Mouse (Mus musculus): ENCODE results near the gene Pear1. TPM values are rescaled to one million over a fixed set of nuclear protein-coding genes. Genes with fewer than 3 reads are reported as not detected.

The Pear1 gene
- polyA plus RNA-seq, 1 experiment from 2014 or later = 4.4 TPM

- Histone ChIP-seq H3K4me3 (ENCODE audit: low read depth, low read length) (no peak overlapping the region), H3K4me1 (ENCODE audit: control insufficient read depth, insufficient read depth, low read length) (peaks cover 2% of the 10 kb centered on the region), H3K9me3 (replicated peaks; ENCODE audit: control insufficient read depth, low read length) (no peaks in the 10 kb centered on the region), H3K4me2 (ENCODE audit: low read depth, low read length) (no peak overlapping the region), H3K36me3 (replicated peaks; ENCODE audit: control insufficient read depth, insufficient read depth, low read depth, low read length) (no peaks in the 10 kb centered on the region), H3K27ac (replicated peaks; ENCODE audit: low read depth, low read length) (no peak overlapping the region), H3K9ac (replicated peaks; ENCODE audit: low read length) (no peak overlapping the region), H3K27me3 (ENCODE audit: control insufficient read depth, insufficient read depth, low read length) (no peaks in the 10 kb centered on the region)
- DNase-seq (ENCODE audit: low spot score) = peak; percentile 58
- ATAC-seq (replicated peaks; ENCODE audit: insufficient number of reproducible peaks, low FRiP score, low TSS enrichment, low read depth) = no peak
- 20% methylated on average over 5 of the region's 5 CpGs for WGBS
These were observed 75.1 kb downstream of the Pear1 start for GRCm38 (mm10) chr3:87749036-87749435.

GRCm38 (mm10) chr3:87748431-87748830 lies 75.7 kb downstream of the Pear1 start, which contains the start of gene Lrrc71:
Lrrc71 (minus strand) TSS chr3:87748625.
- Histone ChIP-seq H3K4me3 (ENCODE audit: low read depth, low read length) (no peak within 1 kb of the TSS), H3K36me3 (replicated peaks; ENCODE audit: control insufficient read depth, insufficient read depth, low read depth, low read length) (no peaks in the 10 kb centered on the region), H3K27me3 (ENCODE audit: control insufficient read depth, insufficient read depth, low read length) (no peaks in the 10 kb centered on the region), H3K9ac (replicated peaks; ENCODE audit: low read length) (no peak within 1 kb of the TSS), H3K27ac (replicated peaks; ENCODE audit: low read depth, low read length) (no peak within 1 kb of the TSS), H3K9me3 (replicated peaks; ENCODE audit: control insufficient read depth, low read length) (no peaks in the 10 kb centered on the region), H3K4me2 (ENCODE audit: low read depth, low read length) (no peak within 1 kb of the TSS), H3K4me1 (ENCODE audit: control insufficient read depth, insufficient read depth, low read length) (peaks cover 2% of the 10 kb centered on the region)
- ATAC-seq (replicated peaks; ENCODE audit: insufficient number of reproducible peaks, low FRiP score, low TSS enrichment, low read depth) (no peak), DNase-seq (ENCODE audit: low spot score) (no peak)
- WGBS = 55% methylated on average over 13 of the region's 13 CpGs

- Histone ChIP-seq H3K27me3 (ENCODE audit: control insufficient read depth, insufficient read depth, low read length) (no peaks in the 10 kb centered on the region), H3K4me2 (ENCODE audit: low read depth, low read length) (peak overlapping the region; percentile 28), H3K4me1 (ENCODE audit: control insufficient read depth, insufficient read depth, low read length) (peaks cover 2% of the 10 kb centered on the region), H3K9me3 (replicated peaks; ENCODE audit: control insufficient read depth, low read length) (no peaks in the 10 kb centered on the region), H3K4me3 (ENCODE audit: low read depth, low read length) (no peak overlapping the region; the same call in 1 of the 2 replicates), H3K9ac (replicated peaks; ENCODE audit: low read length) (no peak overlapping the region; the same call in 1 of the 2 replicates), H3K36me3 (replicated peaks; ENCODE audit: control insufficient read depth, insufficient read depth, low read depth, low read length) (no peaks in the 10 kb centered on the region), H3K27ac (replicated peaks; ENCODE audit: low read depth, low read length) (0 out of 2 replicates have a peak overlapping the region, but pooled peaks have one; percentile 16)
- ATAC-seq (replicated peaks; ENCODE audit: insufficient number of reproducible peaks, low FRiP score, low TSS enrichment, low read depth) = no peak
- peak; percentile 39 for DNase-seq (ENCODE audit: low spot score)
- WGBS = 29% methylated on average over 17 of the region's 18 CpGs
These were observed 79.0 kb downstream of the Pear1 start for GRCm38 (mm10) chr3:87745036-87745659.

GRCm38 (mm10) chr3:87743927-87744326 lies 80.2 kb downstream of the Pear1 start:
- no peaks in the 10 kb centered on the region for H3K36me3 ChIP-seq (replicated peaks; ENCODE audit: control insufficient read depth, insufficient read depth, low read depth, low read length)
- H3K27ac ChIP-seq (replicated peaks; ENCODE audit: low read depth, low read length) = no peak overlapping the region
- H3K4me3 ChIP-seq (ENCODE audit: low read depth, low read length) = no peak overlapping the region
- H3K4me2 ChIP-seq (ENCODE audit: low read depth, low read length) = no peak overlapping the region
- no peak overlapping the region for H3K9ac ChIP-seq (replicated peaks; ENCODE audit: low read length)
- H3K4me1 ChIP-seq (ENCODE audit: control insufficient read depth, insufficient read depth, low read length) = peaks cover 2% of the 10 kb centered on the region
- H3K27me3 ChIP-seq (ENCODE audit: control insufficient read depth, insufficient read depth, low read length) = no peaks in the 10 kb centered on the region
- DNase-seq (ENCODE audit: low spot score) (no peak), ATAC-seq (replicated peaks; ENCODE audit: insufficient number of reproducible peaks, low FRiP score, low TSS enrichment, low read depth) (no peak)
- WGBS = 87% methylated on average over 4 of the region's 4 CpGs
- no peaks in the 10 kb centered on the region for H3K9me3 ChIP-seq (replicated peaks; ENCODE audit: control insufficient read depth, low read length)

- 86% methylated on average over 16 of the region's 16 CpGs for whole genome bisulfite sequencing
- Histone ChIP-seq H3K27me3 (ENCODE audit: control insufficient read depth, insufficient read depth, low read length) (no peaks in the 10 kb centered on the region), H3K4me1 (ENCODE audit: control insufficient read depth, insufficient read depth, low read length) (no peaks in the 10 kb centered on the region; the same call in 1 of the 2 replicates), H3K27ac (replicated peaks; ENCODE audit: low read depth, low read length) (no peak overlapping the region), H3K9ac (replicated peaks; ENCODE audit: low read length) (no peak overlapping the region), H3K36me3 (replicated peaks; ENCODE audit: control insufficient read depth, insufficient read depth, low read depth, low read length) (no peaks in the 10 kb centered on the region), H3K9me3 (replicated peaks; ENCODE audit: control insufficient read depth, low read length) (no peaks in the 10 kb centered on the region), H3K4me2 (ENCODE audit: low read depth, low read length) (no peak overlapping the region), H3K4me3 (ENCODE audit: low read depth, low read length) (no peak overlapping the region)
- no peak for ATAC-seq (replicated peaks; ENCODE audit: insufficient number of reproducible peaks, low FRiP score, low TSS enrichment, low read depth)
- DNase-seq (ENCODE audit: low spot score) = no peak
These were observed 81.4 kb downstream of the Pear1 start for GRCm38 (mm10) chr3:87742735-87743134.

GRCm38 (mm10) chr3:87742013-87742412 lies 82.1 kb downstream of the Pear1 start:
- Histone ChIP-seq H3K36me3 (replicated peaks; ENCODE audit: control insufficient read depth, insufficient read depth, low read depth, low read length) (no peaks in the 10 kb centered on the region), H3K27me3 (ENCODE audit: control insufficient read depth, insufficient read depth, low read length) (no peaks in the 10 kb centered on the region), H3K4me1 (ENCODE audit: control insufficient read depth, insufficient read depth, low read length) (no peaks in the 10 kb centered on the region; the same call in 1 of the 2 replicates), H3K9ac (replicated peaks; ENCODE audit: low read length) (no peak overlapping the region), H3K4me2 (ENCODE audit: low read depth, low read length) (no peak overlapping the region), H3K27ac (replicated peaks; ENCODE audit: low read depth, low read length) (no peak overlapping the region), H3K4me3 (ENCODE audit: low read depth, low read length) (no peak overlapping the region), H3K9me3 (replicated peaks; ENCODE audit: control insufficient read depth, low read length) (no peaks in the 10 kb centered on the region)
- DNase-seq (ENCODE audit: low spot score) = no peak
- no peak for ATAC-seq (replicated peaks; ENCODE audit: insufficient number of reproducible peaks, low FRiP score, low TSS enrichment, low read depth)
- WGBS = 89% methylated on average over 3 of the region's 3 CpGs

- Histone ChIP-seq H3K4me2 (ENCODE audit: low read depth, low read length) (no peak overlapping the region), H3K27me3 (ENCODE audit: control insufficient read depth, insufficient read depth, low read length) (no peaks in the 10 kb centered on the region), H3K27ac (replicated peaks; ENCODE audit: low read depth, low read length) (no peak overlapping the region), H3K4me3 (ENCODE audit: low read depth, low read length) (no peak overlapping the region), H3K9ac (replicated peaks; ENCODE audit: low read length) (no peak overlapping the region), H3K36me3 (replicated peaks; ENCODE audit: control insufficient read depth, insufficient read depth, low read depth, low read length) (peaks cover 9% of the 10 kb centered on the region), H3K9me3 (replicated peaks; ENCODE audit: control insufficient read depth, low read length) (no peaks in the 10 kb centered on the region), H3K4me1 (ENCODE audit: control insufficient read depth, insufficient read depth, low read length) (no peaks in the 10 kb centered on the region; the same call in 1 of the 2 replicates)
- ATAC-seq (replicated peaks; ENCODE audit: insufficient number of reproducible peaks, low FRiP score, low TSS enrichment, low read depth) (no peak), DNase-seq (ENCODE audit: low spot score) (no peak)
- WGBS = 80% methylated on average over 5 of the region's 5 CpGs
These were observed 85.2 kb downstream of the Pear1 start for GRCm38 (mm10) chr3:87738906-87739305.

- H3K36me3 ChIP-seq (replicated peaks; ENCODE audit: control insufficient read depth, insufficient read depth, low read depth, low read length) = peaks cover 21% of the 10 kb centered on the region
- no peak overlapping the region for H3K4me2 ChIP-seq (ENCODE audit: low read depth, low read length)
- 70% methylated on average over 9 of the region's 9 CpGs for WGBS
- no peak overlapping the region for H3K27ac ChIP-seq (replicated peaks; ENCODE audit: low read depth, low read length)
- ATAC-seq (replicated peaks; ENCODE audit: insufficient number of reproducible peaks, low FRiP score, low TSS enrichment, low read depth) (no peak), DNase-seq (ENCODE audit: low spot score) (no peak)
- no peak overlapping the region for H3K4me3 ChIP-seq (ENCODE audit: low read depth, low read length)
- no peaks in the 10 kb centered on the region for H3K9me3 ChIP-seq (replicated peaks; ENCODE audit: control insufficient read depth, low read length)
- no peaks in the 10 kb centered on the region; the same call in 1 of the 2 replicates for H3K4me1 ChIP-seq (ENCODE audit: control insufficient read depth, insufficient read depth, low read length)
- H3K27me3 ChIP-seq (ENCODE audit: control insufficient read depth, insufficient read depth, low read length) = no peaks in the 10 kb centered on the region
- no peak overlapping the region for H3K9ac ChIP-seq (replicated peaks; ENCODE audit: low read length)
These were observed 88.8 kb downstream of the Pear1 start for GRCm38 (mm10) chr3:87735335-87735734.

Measured in embryonic facial prominence, embryonic 11.5 days (tissue).